ENCODE assay signal across 14 mouse cellular contexts in the genomic region with DNA sequence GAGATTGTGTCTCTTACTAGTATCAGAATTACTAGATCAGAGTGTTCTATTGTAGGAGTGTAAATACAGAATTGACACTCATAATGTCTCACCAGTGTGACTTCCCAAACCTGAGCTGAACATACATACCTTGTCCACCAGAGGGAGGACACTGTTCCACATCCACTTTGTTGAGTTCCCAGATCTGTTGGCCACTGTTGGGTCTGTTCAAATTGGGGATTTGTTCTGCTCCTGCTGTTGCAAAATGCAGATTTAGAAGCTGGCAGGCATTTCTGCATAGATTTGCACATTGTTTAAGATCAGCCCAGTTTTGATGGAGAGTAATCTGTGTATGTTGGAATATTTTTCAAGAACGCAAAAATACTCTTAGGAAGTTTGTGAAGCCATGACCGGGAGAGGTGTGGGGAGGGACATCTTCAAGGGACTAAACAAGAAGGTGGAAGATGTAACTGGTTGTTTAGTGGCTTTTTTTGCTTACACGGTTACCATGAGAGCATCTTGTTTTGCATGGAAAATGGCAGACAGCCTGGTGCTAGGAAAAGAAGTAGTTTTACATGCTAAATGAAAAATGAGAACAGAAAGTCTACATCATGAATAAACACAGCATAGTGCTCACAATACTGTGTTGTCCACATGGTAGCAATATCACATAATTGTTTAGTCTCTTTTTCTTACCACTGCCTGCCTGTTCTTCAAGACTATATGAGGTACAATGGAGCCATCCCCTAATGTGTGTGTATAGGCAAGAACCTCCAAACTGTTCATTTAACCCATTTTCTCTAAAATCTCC.
DNase-seq lines count a peak whose midpoint lies in the region; ATAC-seq and TF ChIP-seq lines count a peak whose summit lies in the region.
"Had no signal": no experiment of that assay in that cellular context is flagged by ENCODE, and none has a peak within 500 bp of the region (broad histone marks: within the 10 kb centered on the region; RNA-seq: fewer than 3 reads in every experiment).

No protein-coding gene starts in this region.

- no peak overlapping the region for H3K4me2 ChIP-seq in embryonic facial prominence, embryonic 11.5 days (ENCODE audit: low read depth, low read length)
- H3K4me2 ChIP-seq in lung, postnatal 0 days (replicated peaks; ENCODE audit: low read depth, low read length), result no peak overlapping the region
- H3K4me2 ChIP-seq: heart, embryonic 13.5 days; limb, embryonic 12.5 days had no signal

- no peaks in the 10 kb centered on the region for H3K9me3 ChIP-seq in embryonic facial prominence, embryonic 11.5 days (replicated peaks; ENCODE audit: control insufficient read depth, low read length)
- no peaks in the 10 kb centered on the region for H3K9me3 ChIP-seq in embryonic facial prominence, embryonic 10.5 days
- H3K9me3 ChIP-seq in lung, postnatal 0 days (ENCODE audit: low read length), result no peaks in the 10 kb centered on the region
- H3K9me3 ChIP-seq: heart, embryonic 13.5 days; limb, embryonic 12.5 days had no signal

- no peak overlapping the region for H3K9ac ChIP-seq in embryonic facial prominence, embryonic 11.5 days (replicated peaks; ENCODE audit: low read length)
- H3K9ac ChIP-seq in lung, postnatal 0 days (replicated peaks; ENCODE audit: low read depth), result no peak overlapping the region
- H3K9ac ChIP-seq: heart, embryonic 13.5 days; limb, embryonic 12.5 days had no signal

- no peaks in the 10 kb centered on the region for H3K36me3 ChIP-seq in embryonic facial prominence, embryonic 11.5 days (replicated peaks; ENCODE audit: control insufficient read depth, insufficient read depth, low read depth, low read length)
- no peaks in the 10 kb centered on the region for H3K36me3 ChIP-seq in embryonic facial prominence, embryonic 10.5 days (replicated peaks)
- H3K36me3 ChIP-seq in lung, postnatal 0 days (ENCODE audit: insufficient read depth, low read length), result no peaks in the 10 kb centered on the region
- H3K36me3 ChIP-seq: heart, embryonic 13.5 days; limb, embryonic 12.5 days had no signal

- no peak for ATAC-seq in embryonic facial prominence, embryonic 11.5 days (replicated peaks; ENCODE audit: insufficient number of reproducible peaks, low FRiP score, low TSS enrichment, low read depth)
- no peak for ATAC-seq in lung, postnatal 0 days
- ATAC-seq in hematopoietic stem cell, adult 5-6 weeks (replicated peaks in 1 of 2; ENCODE audit: insufficient read depth in 1 of 2, low FRiP score in 2 of 2, low TSS enrichment in 1 of 2, low read depth in 1 of 2, poor library complexity in 2 of 2, severe bottlenecking in 2 of 2), result peak; percentile 84 to 98
- ATAC-seq: intestine, embryonic 16.5 days had no signal

- TF ChIP-seq EP300 in lung, postnatal 0 days (IDR thresholded peaks at IDR 0.05), result no peak

- no peaks in the 10 kb centered on the region for H3K4me1 ChIP-seq in embryonic facial prominence, embryonic 11.5 days (ENCODE audit: control insufficient read depth, insufficient read depth, low read length)
- no peaks in the 10 kb centered on the region for H3K4me1 ChIP-seq in embryonic facial prominence, embryonic 10.5 days
- H3K4me1 ChIP-seq in lung, postnatal 0 days (ENCODE audit: insufficient read depth, low read depth, low read length), result no peaks in the 10 kb centered on the region
- H3K4me1 ChIP-seq: heart, embryonic 13.5 days; limb, embryonic 12.5 days had no signal

- 94% methylated on average over 3 of the region's 3 CpGs for WGBS in embryonic facial prominence, embryonic 11.5 days
- WGBS in embryonic facial prominence, embryonic 10.5 days, result 94% methylated on average over 3 of the region's 3 CpGs
- 90% methylated on average over 3 of the region's 3 CpGs for WGBS in lung, postnatal 0 days

- H3K4me3 ChIP-seq in embryonic facial prominence, embryonic 11.5 days (ENCODE audit: low read depth, low read length), result no peak overlapping the region
- H3K4me3 ChIP-seq in embryonic facial prominence, embryonic 10.5 days, result no peak overlapping the region
- no peak overlapping the region for H3K4me3 ChIP-seq in lung, postnatal 0 days (ENCODE audit: low read depth, low read length)
- H3K4me3 ChIP-seq: erythroblast, embryonic 14.5 days; heart, embryonic 13.5 days; limb, embryonic 12.5 days had no signal

- peak; percentile 16 for TF ChIP-seq CTCF in lung, postnatal 0 days (IDR thresholded peaks at IDR 0.05)

- H3K27me3 ChIP-seq in embryonic facial prominence, embryonic 11.5 days (ENCODE audit: control insufficient read depth, insufficient read depth, low read length), result no peaks in the 10 kb centered on the region
- no peaks in the 10 kb centered on the region for H3K27me3 ChIP-seq in embryonic facial prominence, embryonic 10.5 days (replicated peaks; ENCODE audit: low read depth, poor library complexity, severe bottlenecking)
- no peaks in the 10 kb centered on the region for H3K27me3 ChIP-seq in lung, postnatal 0 days (replicated peaks; ENCODE audit: insufficient read depth, low read length)
- H3K27me3 ChIP-seq: heart, embryonic 13.5 days; limb, embryonic 12.5 days had no signal

- DNase-seq in embryonic facial prominence, embryonic 11.5 days (ENCODE audit: low spot score), result peak; percentile 25
- no peak for DNase-seq in embryonic facial prominence, embryonic 10.5 days (ENCODE audit: low spot score)
- DNase-seq in lung, postnatal 0 days (ENCODE audit: low spot score), result no peak
- no peak for DNase-seq in lung, adult 18-20 months
- peak; percentile 76 for DNase-seq in telencephalon, adult 2 months (ENCODE audit: low read depth, low spot score)
- DNase-seq in adrenal gland, postnatal 4 days (ENCODE audit: low spot score in 2 of 2), result no peak
- DNase-seq in thymus, postnatal 36 days, result no peak
- DNase-seq: B cell, adult 2 months had no signal

- H3K27ac ChIP-seq in embryonic facial prominence, embryonic 11.5 days (replicated peaks; ENCODE audit: low read depth, low read length), result no peak overlapping the region
- no peak overlapping the region for H3K27ac ChIP-seq in embryonic facial prominence, embryonic 10.5 days (replicated peaks)
- H3K27ac ChIP-seq in lung, postnatal 0 days (ENCODE audit: low read length), result no peak overlapping the region
- H3K27ac ChIP-seq: heart, embryonic 13.5 days; limb, embryonic 12.5 days; macrophage had no signal

Comparison
In these comparisons a context has a peak if more than half of its experiments do, and no peak if none do; other contexts are left out.
1. DNase-seq: peak in embryonic facial prominence, embryonic 11.5 days (single experiment) and telencephalon, adult 2 months (single experiment); none in embryonic facial prominence, embryonic 10.5 days (single experiment), lung, postnatal 0 days (single experiment), lung, adult 18-20 months (0 of 2), adrenal gland, postnatal 4 days (0 of 2) and thymus, postnatal 36 days (0 of 2).
2. ATAC-seq: peak in hematopoietic stem cell, adult 5-6 weeks (2 of 2); none in embryonic facial prominence, embryonic 11.5 days (single experiment) and lung, postnatal 0 days (single experiment).